Mouse (Mus musculus): Measurements from ENCODE around the gene 6030408B16Rik. TPM values are rescaled to one million over a fixed set of nuclear protein-coding genes. Genes with fewer than 3 reads are reported as not detected.

6030408B16Rik gene
- total RNA-seq, 2 experiments from 2014 or later, result 1.7 to 1.8 TPM

GRCm38 (mm10) chr15:101294028-101294894, 1.2 kb downstream of the 6030408B16Rik start:
- intact Hi-C loops (cut with DNase I), result no loop called here
- DNase-seq, result no peak

DNA sequence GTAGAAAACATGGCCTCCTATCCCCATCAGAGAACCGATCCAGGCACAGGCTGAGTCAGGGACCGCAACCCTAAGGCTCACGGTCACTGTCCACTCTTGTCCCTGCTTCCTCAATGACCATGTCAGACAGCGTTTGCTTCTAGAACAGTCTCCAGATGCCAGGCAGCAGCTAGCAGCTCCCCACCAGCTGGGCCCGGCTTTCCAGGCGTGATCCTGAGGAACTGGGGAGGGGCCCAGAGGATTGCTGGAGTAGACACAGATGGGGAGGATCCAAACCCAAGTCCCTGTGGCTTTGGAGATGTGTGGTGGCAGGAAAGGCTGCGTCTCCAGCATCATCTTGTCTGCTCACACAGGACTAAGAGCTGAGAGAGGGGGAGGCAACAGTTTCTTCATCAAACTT, 2.1 kb downstream of the 6030408B16Rik start:
- DNase-seq, result peak; percentile 63 to 69
- intact Hi-C loops (cut with DNase I), result no loop called here

- intact Hi-C loops (cut with DNase I), result no loop called here
- DNase-seq, result no peak
Observed at GRCm38 (mm10) chr15:101295616-101296015, 2.6 kb downstream of the 6030408B16Rik start.

DNA sequence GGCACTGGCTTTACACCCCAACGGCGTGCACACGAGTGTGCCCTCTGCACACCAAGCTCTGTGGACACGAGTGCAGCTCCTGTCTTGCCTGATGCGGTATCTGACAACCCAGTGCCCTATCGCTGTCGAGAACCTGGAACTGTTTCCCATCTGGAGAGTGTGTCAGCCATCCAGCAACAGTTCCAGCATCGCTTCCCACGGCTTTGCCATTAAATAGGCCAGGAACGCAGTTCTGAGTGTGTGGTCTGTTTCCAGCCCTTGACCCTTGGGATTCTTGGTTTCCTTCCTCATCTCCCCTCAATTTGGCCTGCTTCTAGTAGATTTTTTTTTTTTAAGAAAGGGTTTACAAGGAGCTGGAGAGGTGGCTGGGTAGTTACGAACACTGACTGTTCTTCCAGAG, 3.1 kb downstream of the 6030408B16Rik start:
- DNase-seq, result no peak
- intact Hi-C loops (cut with DNase I), result no loop called here

- intact Hi-C loops (cut with DNase I), result no loop called here
- DNase-seq, result no peak
Observed at GRCm38 (mm10) chr15:101297988-101298387, 5.0 kb downstream of the 6030408B16Rik start.

DNA sequence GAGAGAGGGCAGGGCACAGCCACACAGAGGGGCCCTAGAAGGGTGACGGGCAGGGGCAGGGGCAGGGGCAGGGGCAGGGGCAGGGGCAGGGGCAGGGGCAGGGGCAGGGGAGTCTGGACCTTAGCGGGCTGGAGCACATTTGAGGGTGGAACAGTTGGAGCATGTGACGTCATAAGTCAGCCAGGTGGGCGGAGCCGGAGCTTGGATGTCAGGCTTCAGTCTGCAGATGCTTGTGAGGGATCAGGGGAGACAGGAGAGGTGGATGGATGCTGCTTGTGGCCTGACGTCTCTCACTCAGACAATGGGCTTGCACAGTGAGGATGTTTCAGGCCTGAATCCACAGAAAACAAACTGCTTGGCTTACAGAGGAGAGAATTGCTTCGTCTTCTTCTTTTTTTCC, 5.5 kb downstream of the 6030408B16Rik start:
- intact Hi-C loops (cut with DNase I), result no loop called here
- no peak for DNase-seq

DNA sequence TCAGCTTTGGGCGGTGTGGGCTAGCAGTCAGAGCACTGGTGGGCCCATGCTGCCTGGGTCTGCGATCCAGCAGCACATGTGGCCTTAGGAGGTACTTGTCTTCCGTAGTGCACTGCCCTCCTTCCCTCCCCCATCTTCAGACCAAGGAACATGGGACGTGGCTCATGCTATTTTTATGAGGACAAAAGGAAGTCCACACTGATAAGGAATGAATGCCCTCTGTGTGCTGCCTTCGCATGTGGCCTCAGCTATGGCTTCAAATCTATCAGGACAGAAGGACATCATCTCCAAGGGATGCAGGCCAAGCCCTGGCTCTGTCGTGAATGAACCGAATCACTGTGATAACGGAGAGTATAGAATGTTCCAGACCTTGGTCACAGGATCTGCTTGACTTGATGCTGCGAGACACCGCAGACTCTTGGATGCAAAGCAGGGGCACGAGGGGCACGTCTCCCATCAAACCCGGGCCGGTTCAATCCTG, 6.5 kb downstream of the 6030408B16Rik start:
- intact Hi-C loops (cut with DNase I), result no loop called here
- DNase-seq, result no peak

- intact Hi-C loops (cut with DNase I), result no loop called here
- no peak for DNase-seq
Observed at GRCm38 (mm10) chr15:101300128-101300527, 7.1 kb downstream of the 6030408B16Rik start.

GRCm38 (mm10) chr15:101302201-101302600, 9.2 kb downstream of the 6030408B16Rik start:
- no peak for DNase-seq
- intact Hi-C loops (cut with DNase I), result no loop called here

DNA sequence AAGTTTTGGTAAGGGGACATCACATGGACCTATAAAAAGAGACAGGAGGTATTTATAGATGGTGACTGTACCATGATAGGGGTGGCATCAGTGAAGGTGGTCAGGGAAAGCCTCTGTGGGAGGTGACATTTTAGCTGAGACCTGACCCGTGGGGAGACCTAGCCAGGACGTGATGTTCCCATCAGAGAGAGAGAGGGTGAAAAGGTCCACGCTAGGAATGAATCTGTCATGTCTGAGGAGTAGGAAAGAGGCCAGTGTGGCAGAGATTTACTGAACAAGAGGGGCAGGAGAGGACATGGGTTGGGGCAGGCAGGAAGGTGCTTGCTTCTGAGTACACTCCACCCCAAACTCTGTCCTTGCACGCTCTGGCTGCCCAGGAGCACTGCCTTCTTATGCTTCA, 10.8 kb downstream of the 6030408B16Rik start:
- DNase-seq, result no peak
- intact Hi-C loops (cut with DNase I), result no loop called here

DNA sequence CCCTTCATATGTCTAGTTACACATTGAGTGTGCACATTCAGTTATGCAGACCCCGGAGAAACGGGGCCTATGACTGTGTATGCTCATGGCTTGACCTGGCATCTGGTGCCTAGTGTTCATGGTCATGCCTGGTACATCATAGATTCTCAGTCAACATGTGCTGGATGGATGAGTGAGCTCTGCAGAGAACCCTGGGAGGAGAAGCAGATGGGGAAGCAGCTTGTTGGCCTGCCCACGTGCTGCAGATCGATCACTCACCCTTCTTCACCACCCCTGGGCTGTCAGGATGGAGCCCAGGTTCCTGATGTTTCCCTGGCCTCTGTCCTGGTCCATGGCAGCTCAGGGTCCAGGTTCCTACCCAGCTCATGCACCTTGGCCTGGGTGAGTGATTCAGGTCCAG, 13.4 kb downstream of the 6030408B16Rik start:
- no peak for DNase-seq
- intact Hi-C loops (cut with DNase I), result no loop called here

GRCm38 (mm10) chr15:101308440-101309348, 15.7 kb downstream of the 6030408B16Rik start:
- intact Hi-C loops (cut with DNase I), result no loop called here
- no peak for DNase-seq

GRCm38 (mm10) chr15:101309493-101309892, 16.5 kb downstream of the 6030408B16Rik start:
- DNase-seq, result no peak
- intact Hi-C loops (cut with DNase I), result no loop called here

- intact Hi-C loops (cut with DNase I), result no loop called here
- DNase-seq, result no peak
Observed at GRCm38 (mm10) chr15:101311087-101311770, 18.2 kb downstream of the 6030408B16Rik start.

GRCm38 (mm10) chr15:101312006-101312405, 19.0 kb downstream of the 6030408B16Rik start:
- intact Hi-C loops (cut with DNase I), result no loop called here
- DNase-seq, result no peak

GRCm38 (mm10) chr15:101315378-101315777, 22.4 kb downstream of the 6030408B16Rik start:
- no peak for DNase-seq
- intact Hi-C loops (cut with DNase I), result loop anchor here (1.0 to 5.0 kb wide), 3 partner anchors 32 to 93 kb away; partner anchors contain the start of gene Grasp

GRCm38 (mm10) chr15:101315832-101316231, 22.8 kb downstream of the 6030408B16Rik start:
- intact Hi-C loops (cut with DNase I), result loop anchor here (1.0 to 5.0 kb wide), 3 partner anchors 33 to 94 kb away; partner anchors contain the start of gene Grasp
- peak; percentile 90 to 92 for DNase-seq

- intact Hi-C loops (cut with DNase I), result loop anchor here (5.0 kb wide), 1 partner anchor 94 kb away; the partner anchor contains the start of gene Grasp
- no peak for DNase-seq
Observed at GRCm38 (mm10) chr15:101316279-101316912, 23.4 kb downstream of the 6030408B16Rik start.

- DNase-seq, result no peak
- intact Hi-C loops (cut with DNase I), result loop anchor here (5.0 kb wide), 1 partner anchor 95 kb away; the partner anchor contains the start of gene Grasp
Observed at GRCm38 (mm10) chr15:101316913-101317813, 24.2 kb downstream of the 6030408B16Rik start.

Data from heart, postnatal 14 days (tissue).